Mouse (Mus musculus) spleen, adult 12 weeks (tissue): ENCODE measurements around the gene Amz1.

Experiments
- DNase-seq: peaks from one replicate; pipeline ENCODE4 v3.0.0; 2022; ENCODE audit warnings: low spot score

Gene Amz1

DNA sequence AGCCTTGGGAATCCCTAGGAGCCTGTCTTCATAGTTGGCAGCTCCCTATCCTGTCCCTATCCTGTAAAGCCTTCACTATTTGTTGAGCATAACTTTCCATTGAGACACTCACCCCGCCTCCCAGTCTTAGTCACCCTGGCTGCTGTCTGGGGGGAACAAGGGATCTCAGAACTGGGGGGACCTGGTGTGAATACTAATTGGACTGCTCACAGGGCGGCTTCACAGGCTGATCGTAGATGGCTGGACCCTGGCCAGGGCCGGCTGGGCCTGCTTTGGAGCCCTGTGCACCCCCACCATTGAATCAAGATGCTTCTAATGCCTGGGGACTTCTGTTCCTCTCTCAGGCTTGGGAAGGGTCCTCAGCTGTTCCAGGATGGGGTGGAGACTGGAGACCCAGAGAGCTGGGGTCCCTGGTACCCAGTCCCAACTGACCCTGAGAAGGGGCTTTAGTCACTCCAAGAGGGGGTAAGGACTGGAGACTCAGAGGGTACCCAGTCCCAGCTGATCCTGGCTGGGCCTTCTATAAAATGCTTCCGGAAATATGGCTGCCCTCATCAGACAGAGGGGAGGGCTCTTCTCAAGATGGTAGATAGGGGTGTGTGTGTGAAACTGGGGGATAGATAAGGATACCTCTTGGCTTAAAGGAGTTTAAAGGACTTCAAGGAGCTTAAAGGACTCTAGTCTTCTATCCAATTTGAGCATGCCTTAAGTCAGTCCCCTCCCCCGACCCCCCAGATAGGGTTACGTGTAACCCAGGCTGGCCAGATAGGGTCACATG, 2.3 kb downstream of the Amz1 start:
- DNase-seq, result no peak

GRCm38 (mm10) chr5:140726946-140727740, 3.2 kb downstream of the Amz1 start:
- DNase-seq, result no peak

DNA sequence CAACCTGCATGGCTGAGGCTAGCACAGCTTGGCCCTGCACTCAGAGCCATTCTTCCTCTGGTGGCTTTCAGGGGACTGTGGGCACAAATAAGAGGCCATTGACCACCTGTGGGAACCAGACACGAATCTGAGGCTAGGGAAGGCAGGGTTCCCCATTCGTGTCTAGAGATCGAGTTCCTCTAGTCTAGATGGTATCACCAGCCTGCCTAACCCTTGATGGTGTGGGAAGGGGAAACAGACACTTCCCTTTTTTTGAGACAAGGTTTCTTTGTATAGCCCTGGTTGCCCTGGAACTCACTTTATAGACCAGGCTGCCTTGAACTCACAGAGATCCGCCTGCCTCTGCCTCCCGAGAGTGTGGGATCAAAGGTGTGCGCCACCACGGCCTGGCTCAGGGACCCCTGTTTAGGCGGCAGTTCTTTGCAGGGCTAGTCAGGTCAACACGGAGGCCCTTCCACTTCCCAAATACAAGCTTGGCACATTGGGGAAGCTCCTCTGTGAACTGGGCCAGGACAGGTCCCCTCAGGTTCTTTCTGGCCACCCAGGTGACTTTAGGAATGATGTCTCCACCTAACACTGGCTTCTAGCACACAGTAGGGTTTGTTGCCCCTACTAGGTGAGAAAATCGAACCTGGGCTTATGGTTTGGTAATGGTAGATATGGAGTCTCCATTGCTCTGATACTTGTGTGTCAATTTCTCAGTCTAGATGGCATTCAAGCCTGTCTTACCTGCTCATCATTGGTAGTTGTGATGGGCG, 7.3 kb downstream of the Amz1 start:
- DNase-seq, result no peak

DNA sequence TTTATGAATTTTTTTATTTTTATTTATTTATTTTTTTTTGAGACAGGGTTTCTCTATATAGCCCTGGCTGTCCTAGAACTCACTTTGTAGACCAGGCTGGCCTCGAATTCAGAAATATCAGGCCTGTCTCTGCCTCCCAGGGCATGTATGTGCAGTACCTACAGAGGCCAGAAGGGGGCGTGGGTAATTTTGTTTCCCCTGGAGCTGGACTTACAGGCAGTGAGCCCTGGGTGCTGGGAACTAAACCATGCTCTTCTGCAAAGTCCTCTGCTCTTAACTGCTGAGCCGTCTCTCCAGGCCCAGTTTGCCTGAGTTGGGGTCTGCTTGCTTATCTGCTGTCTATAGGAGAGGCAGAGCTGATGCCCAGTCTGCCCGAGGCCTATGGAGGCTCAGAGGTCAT, 8.3 kb downstream of the Amz1 start:
- DNase-seq, result no peak

GRCm38 (mm10) chr5:140733336-140733735, 9.4 kb downstream of the Amz1 start:
- DNase-seq, result no peak

DNA sequence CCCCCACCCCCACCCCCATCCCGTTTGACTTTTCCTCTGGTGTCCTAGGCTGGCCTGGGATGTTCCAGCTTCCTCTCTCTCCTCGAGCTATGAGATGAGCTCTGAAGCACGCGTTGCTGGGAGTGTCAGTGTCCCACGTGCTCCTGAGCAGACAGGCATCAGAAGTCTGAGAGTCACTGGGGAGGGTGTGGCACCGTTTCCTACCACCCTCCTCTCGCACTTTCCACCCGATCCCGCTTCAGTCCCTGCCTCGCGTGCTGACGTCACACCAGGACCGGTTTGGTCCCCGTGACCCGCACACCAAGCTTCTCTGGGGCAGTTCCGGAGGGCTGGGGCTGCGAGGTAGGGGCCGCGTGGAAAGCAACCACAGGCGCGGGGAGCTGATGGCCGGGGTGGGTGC, 11.4 kb downstream of the Amz1 start:
- peak; percentile 42 for DNase-seq

DNA sequence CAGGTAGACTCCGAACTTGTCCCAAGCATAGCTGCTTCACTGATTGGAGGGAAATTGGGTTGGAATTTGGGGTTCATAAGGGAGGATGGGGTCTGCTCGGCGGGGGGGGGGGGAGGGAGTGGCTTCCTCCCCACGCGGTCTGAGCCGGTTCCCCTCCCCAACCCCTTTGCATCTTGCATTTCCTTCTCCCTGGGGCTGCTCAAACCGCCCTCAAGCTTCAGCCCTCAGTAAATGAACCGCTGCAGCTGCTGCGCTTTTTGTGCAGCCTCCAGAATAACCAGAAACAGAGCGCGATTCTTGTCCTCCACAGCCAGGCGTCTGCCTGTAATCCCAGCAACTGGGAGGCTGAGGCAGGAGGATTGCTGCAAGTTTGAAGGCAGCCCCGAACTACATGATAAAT, 12.2 kb downstream of the Amz1 start:
- DNase-seq, result no peak

DNA sequence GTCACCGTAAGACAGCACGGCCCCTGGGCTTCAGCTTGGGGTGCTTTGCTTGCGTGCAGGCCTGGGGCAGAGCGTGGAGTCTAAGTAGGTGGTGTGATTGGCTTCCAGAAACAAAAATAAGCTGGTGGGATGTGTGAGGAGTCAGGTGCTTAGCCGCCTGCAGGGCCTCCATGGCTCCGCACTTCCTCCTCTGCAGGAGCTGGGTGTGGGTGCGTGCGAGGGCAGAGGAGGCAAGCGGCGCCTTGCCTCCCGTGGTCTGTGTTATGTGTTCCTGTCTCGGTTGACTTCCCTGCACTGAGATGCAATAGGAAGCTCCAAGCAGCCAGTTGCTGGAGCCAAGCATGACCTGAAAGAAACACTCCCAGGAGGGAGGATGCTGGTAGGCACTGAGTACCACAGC, 15.9 kb downstream of the Amz1 start:
- no peak for DNase-seq

DNA sequence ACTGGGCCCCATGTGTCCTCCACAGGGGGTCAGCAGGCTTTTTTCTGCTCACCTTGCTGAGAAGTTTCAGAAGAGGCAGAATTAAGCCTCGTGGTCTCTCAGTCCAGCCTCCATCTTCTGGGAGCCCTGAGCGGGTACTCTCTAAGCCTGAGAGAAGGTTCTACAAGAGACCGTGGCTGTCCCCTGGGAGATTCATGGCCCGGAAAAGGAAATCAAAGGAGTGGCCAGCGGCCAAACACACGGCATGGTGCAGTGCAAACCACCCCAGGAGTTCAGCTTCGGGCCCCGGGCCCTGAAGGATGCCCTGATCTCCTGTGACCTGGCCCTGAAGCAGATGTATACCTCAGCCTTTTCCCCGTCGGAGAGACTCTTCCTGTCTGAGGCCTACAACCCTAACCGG, 17.1 kb downstream of the Amz1 start:
- DNase-seq, result no peak

DNA sequence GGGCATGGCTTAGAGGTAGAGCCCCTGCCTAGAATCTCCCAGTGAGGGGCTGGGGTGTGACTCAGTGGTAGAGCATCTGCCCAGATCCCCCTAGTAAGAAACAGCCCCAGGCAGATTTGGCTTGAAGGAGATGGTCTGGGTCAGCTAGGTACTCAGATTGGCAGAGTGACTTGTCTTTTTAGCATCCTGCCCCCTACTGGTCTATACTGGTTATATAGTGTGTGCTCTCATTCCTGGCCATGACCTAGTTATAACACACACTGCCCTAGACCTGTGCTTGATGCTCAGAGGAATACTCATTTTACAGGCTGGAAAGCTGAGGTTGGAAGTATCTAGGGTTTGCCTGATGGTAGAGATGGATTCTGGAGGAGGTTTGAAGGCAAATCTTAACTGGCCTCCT, 17.9 kb downstream of the Amz1 start:
- no peak for DNase-seq

- no peak for DNase-seq
These were observed 19.8 kb downstream of the Amz1 start for GRCm38 (mm10) chr5:140743706-140744131.

- DNase-seq, result no peak
These were observed 24.5 kb downstream of the Amz1 start for GRCm38 (mm10) chr5:140748425-140748824.

- DNase-seq, result peak; percentile 48
These were observed 25.3 kb downstream of the Amz1 start for GRCm38 (mm10) chr5:140749062-140749875.

DNA sequence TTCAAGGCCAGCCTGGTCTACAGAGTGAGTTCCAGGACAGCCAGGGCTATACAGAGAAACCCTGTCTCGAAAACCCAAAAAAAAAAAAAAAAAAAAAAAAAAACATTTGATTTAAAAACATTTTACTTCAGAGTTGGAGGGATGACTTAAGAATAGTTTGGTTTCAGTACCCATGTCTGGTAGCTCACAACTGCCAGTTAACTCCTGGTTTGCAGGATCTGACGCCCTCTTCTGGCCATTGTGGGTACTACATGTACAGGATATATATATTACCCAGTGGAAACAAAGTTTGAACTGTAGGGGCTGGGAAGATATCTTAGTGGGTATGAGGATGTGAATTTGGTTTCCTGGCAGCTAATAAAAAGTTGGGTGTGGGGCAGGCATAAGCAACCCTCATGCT, 27.0 kb downstream of the Amz1 start:
- DNase-seq, result no peak

- no peak for DNase-seq
These were observed 28.1 kb downstream of the Amz1 start for GRCm38 (mm10) chr5:140752041-140752440.

- no peak for DNase-seq
These were observed 28.7 kb downstream of the Amz1 start for GRCm38 (mm10) chr5:140752639-140753038.

- no peak for DNase-seq
These were observed 29.3 kb downstream of the Amz1 start for GRCm38 (mm10) chr5:140753223-140753622.

DNA sequence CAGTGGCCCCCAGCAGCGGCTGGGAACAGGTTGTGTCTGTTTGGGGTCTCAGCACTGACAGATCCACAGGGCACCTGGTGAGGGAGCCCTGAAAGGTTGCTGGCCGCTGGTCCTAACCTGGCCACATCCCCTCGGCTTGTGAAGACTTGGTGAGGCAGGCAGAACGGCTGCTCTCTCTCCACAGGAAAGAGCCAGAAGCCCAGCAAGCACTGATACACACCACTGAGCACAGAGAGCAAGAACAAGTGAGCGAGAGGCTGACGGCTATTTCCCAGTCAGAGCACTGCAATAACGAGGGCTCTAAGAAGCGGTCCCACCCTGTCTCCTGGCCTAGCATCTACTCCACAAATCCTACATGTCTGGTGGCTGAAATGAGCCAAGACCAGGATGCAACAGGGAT, 34.9 kb downstream of the Amz1 start:
- no peak for DNase-seq

DNA sequence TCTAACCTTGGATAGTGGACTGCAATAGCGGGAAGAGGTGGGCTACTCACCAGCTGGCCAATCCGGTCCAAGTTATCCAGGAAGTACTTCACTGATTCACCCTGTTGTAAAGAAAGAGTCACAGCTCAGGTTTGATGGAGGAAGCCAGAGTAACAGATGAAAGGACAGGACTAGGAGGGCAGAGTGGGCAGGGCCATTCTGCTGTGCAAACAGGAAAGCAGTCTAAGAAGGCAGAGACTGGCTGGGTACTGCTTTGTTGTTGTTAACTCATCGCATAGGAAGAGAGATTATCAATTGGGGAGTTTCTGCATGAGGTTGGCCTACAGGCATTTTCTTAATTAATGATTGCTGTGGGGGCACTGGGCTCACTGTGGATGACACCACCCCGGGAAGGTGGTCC, 38.6 kb downstream of the Amz1 start:
- DNase-seq, result no peak

GRCm38 (mm10) chr5:140764921-140765613, 41.1 kb downstream of the Amz1 start:
- DNase-seq, result no peak

- no peak for DNase-seq
These were observed 42.6 kb downstream of the Amz1 start for GRCm38 (mm10) chr5:140766566-140766965.
